Mouse (Mus musculus) urinary bladder, postnatal 14 days (tissue): ENCODE data around the gene Ezh1.
"Not testable (repeated sequence)": the region's sequence is repeated elsewhere in the genome, so short reads cannot be mapped to it uniquely, and the experiment has no call there.

ENCODE experiments used
- DNase-seq: peaks from one replicate; pipeline ENCODE4 v3.0.0; 2021; ENCODE audit warnings: low spot score

Gene Ezh1

GRCm38 (mm10) chr11:101168301-101168980 lies 57.8 kb downstream of the Ezh1 start:
- DNase-seq: peak; percentile 62

- no peak for DNase-seq
These were observed 58.3 kb downstream of the Ezh1 start for GRCm38 (mm10) chr11:101167963-101168300.

- no peak for DNase-seq
These were observed 58.9 kb downstream of the Ezh1 start for GRCm38 (mm10) chr11:101167211-101167962.

- DNase-seq: no peak
These were observed 59.9 kb downstream of the Ezh1 start for GRCm38 (mm10) chr11:101166357-101166756.

- peak; percentile 59 for DNase-seq
These were observed 61.3 kb downstream of the Ezh1 start for GRCm38 (mm10) chr11:101164677-101165580.

- no peak for DNase-seq
These were observed 62.0 kb downstream of the Ezh1 start for GRCm38 (mm10) chr11:101164351-101164665.

- DNase-seq: no peak
These were observed 62.5 kb downstream of the Ezh1 start for GRCm38 (mm10) chr11:101163476-101164350.

- peak; percentile 63 for DNase-seq
These were observed 63.5 kb downstream of the Ezh1 start for GRCm38 (mm10) chr11:101162772-101163171.

GRCm38 (mm10) chr11:101162301-101162700 lies 64.0 kb downstream of the Ezh1 start:
- no peak for DNase-seq

- no peak for DNase-seq
These were observed 64.7 kb downstream of the Ezh1 start for GRCm38 (mm10) chr11:101161551-101161950.

- not testable (repeated sequence) for DNase-seq
These were observed 65.2 kb downstream of the Ezh1 start for GRCm38 (mm10) chr11:101160981-101161505.

- not testable (repeated sequence) for DNase-seq
These were observed 66.1 kb downstream of the Ezh1 start for GRCm38 (mm10) chr11:101160151-101160550.

- peak; percentile 50 for DNase-seq
These were observed 70.4 kb downstream of the Ezh1 start, which contains the start of gene Tubg2 for GRCm38 (mm10) chr11:101155728-101156371. Gene Tubg2, plus strand, starts transcription at chr11:101155907.

GRCm38 (mm10) chr11:101155151-101155550 lies 71.1 kb downstream of the Ezh1 start:
- no peak for DNase-seq

GRCm38 (mm10) chr11:101154648-101155047 lies 71.6 kb downstream of the Ezh1 start:
- DNase-seq: no peak

- DNase-seq: no peak
These were observed 73.4 kb downstream of the Ezh1 start for GRCm38 (mm10) chr11:101152825-101153224.

GRCm38 (mm10) chr11:101151063-101151462 lies 75.2 kb downstream of the Ezh1 start:
- DNase-seq: no peak

GRCm38 (mm10) chr11:101149178-101150105 lies 76.8 kb downstream of the Ezh1 start:
- DNase-seq: peak; percentile 45

GRCm38 (mm10) chr11:101148751-101149150 lies 77.5 kb downstream of the Ezh1 start:
- DNase-seq: no peak

GRCm38 (mm10) chr11:101146377-101146776 lies 79.9 kb downstream of the Ezh1 start:
- no peak for DNase-seq
